Mouse (Mus musculus) urinary bladder, postnatal 36 days (tissue): ENCODE results near the gene Gm21830.
"Not testable (repeated sequence)": the region's sequence is repeated elsewhere in the genome, so short reads cannot be mapped to it uniquely, and the experiment has no call there.

Source experiments
- DNase-seq, 2 experiments: peaks; one replicate each; pipeline ENCODE4 v3.0.0; 2022; ENCODE audit warnings: low spot score in 2 of 2, mixed read lengths in 1 of 2

Gm21830 gene

GRCm38 (mm10) chr2:67413425-67413824, at the start of gene Gm21830:
Gm21830 (plus strand) TSS chr2:67413725.
- DNase-seq, result not testable (repeated sequence)

GRCm38 (mm10) chr2:67364506-67364905, 49.0 kb upstream of the Gm21830 start:
- no peak for DNase-seq

- DNase-seq, result no peak
These were observed 35.0 kb upstream of the Gm21830 start for GRCm38 (mm10) chr2:67378504-67378903.

GRCm38 (mm10) chr2:67420853-67421252, 7.3 kb downstream of the Gm21830 start:
- DNase-seq, result no peak

- DNase-seq, result no peak
These were observed 9.3 kb downstream of the Gm21830 start for GRCm38 (mm10) chr2:67422799-67423198.

- no peak for DNase-seq
These were observed 19.6 kb downstream of the Gm21830 start, which contains the start of gene Gm26727 for GRCm38 (mm10) chr2:67433081-67433480. Gm26727 (minus strand) TSS chr2:67433181.

- DNase-seq, result no peak
These were observed 24.8 kb downstream of the Gm21830 start for GRCm38 (mm10) chr2:67438309-67438708.

GRCm38 (mm10) chr2:67445780-67446179, 32.3 kb downstream of the Gm21830 start, which contains the start of gene Xirp2:
Xirp2 (plus strand) TSS chr2:67446002.
- no peak for DNase-seq

- DNase-seq, result no peak
These were observed 33.2 kb downstream of the Gm21830 start for GRCm38 (mm10) chr2:67446772-67447171.

GRCm38 (mm10) chr2:67447206-67447605, 33.7 kb downstream of the Gm21830 start:
- no peak for DNase-seq

GRCm38 (mm10) chr2:67460857-67461256, 47.3 kb downstream of the Gm21830 start:
- DNase-seq, result no peak

GRCm38 (mm10) chr2:67467036-67467435, 53.5 kb downstream of the Gm21830 start:
- no peak for DNase-seq

- DNase-seq, result not testable (repeated sequence)
These were observed 56.5 kb downstream of the Gm21830 start for GRCm38 (mm10) chr2:67470030-67470429.

GRCm38 (mm10) chr2:67477753-67478152, 64.2 kb downstream of the Gm21830 start:
- peak in 1 of 2 experiments; percentile 3 for DNase-seq

GRCm38 (mm10) chr2:67481051-67481450, 67.5 kb downstream of the Gm21830 start:
- no peak for DNase-seq
